18 mouse cellular contexts compared by ENCODE assay signal in genomic region chr16:43302171-43302570, GRCm38 (mm10).
"Had no signal": no experiment of that assay in that cellular context is flagged by ENCODE, and none has a peak within 500 bp of the region (broad histone marks: within the 10 kb centered on the region; RNA-seq: fewer than 3 reads in every experiment).

No protein-coding gene starts in this region.

- H3K27me3 ChIP-seq: midbrain, embryonic 12.5 days; neural tube, embryonic 13.5 days; neural tube, embryonic 15.5 days had no signal

- DNase-seq: lung, adult 18-20 months; lung, embryonic 14.5 days; lung, postnatal 10 days; lung, postnatal 4 days; midbrain, embryonic 14.5 days; retina, postnatal 1 day; right cerebral cortex, adult 18-20 months; right cerebral cortex, postnatal 25 days; right cerebral cortex, postnatal 4 days; spleen, adult 18-20 months; thymus, adult 18-20 months; thymus, postnatal 14 days; thymus, postnatal 36 days had no signal

- H3K27ac ChIP-seq: midbrain, embryonic 10.5 days; midbrain, embryonic 12.5 days; neural tube, embryonic 13.5 days; neural tube, embryonic 15.5 days had no signal

- H3K4me3 ChIP-seq: midbrain, embryonic 10.5 days; midbrain, embryonic 12.5 days; myocyte; neural tube, embryonic 13.5 days; neural tube, embryonic 15.5 days had no signal

- H3K4me1 ChIP-seq: neural tube, embryonic 15.5 days had no signal

- H3K36me3 ChIP-seq: midbrain, embryonic 10.5 days; midbrain, embryonic 12.5 days; neural tube, embryonic 13.5 days; neural tube, embryonic 15.5 days had no signal
